Mouse (Mus musculus) ZHBTc4 (cell line): ENCODE data around the gene Slc15a5.
A peak's percentile ranks its signal among the peaks of the same experiment; 100 is the strongest.
"Not testable (repeated sequence)": the region's sequence is repeated elsewhere in the genome, so short reads cannot be mapped to it uniquely, and the experiment has no call there.

Experiments
- DNase-seq: peaks from one replicate; pipeline ENCODE4 v3.0.0-alpha.2; 2011; ENCODE audit warnings: low read depth, low spot score

Slc15a5 gene

GRCm38 (mm10) chr6:138079816-138080215 lies at the start of gene Slc15a5:
Slc15a5 (minus strand) TSS chr6:138079916.
- no peak for DNase-seq

GRCm38 (mm10) chr6:138128392-138129335 lies 48.9 kb upstream of the Slc15a5 start:
- DNase-seq, result no peak

- no peak for DNase-seq
These were observed 37.8 kb upstream of the Slc15a5 start for GRCm38 (mm10) chr6:138117496-138117895.

GRCm38 (mm10) chr6:138104559-138104958 lies 24.8 kb upstream of the Slc15a5 start:
- DNase-seq, result no peak

GRCm38 (mm10) chr6:138102940-138103339 lies 23.2 kb upstream of the Slc15a5 start:
- no peak for DNase-seq

- no peak for DNase-seq
These were observed 22.1 kb upstream of the Slc15a5 start for GRCm38 (mm10) chr6:138101843-138102242.

GRCm38 (mm10) chr6:138099646-138100045 lies 19.9 kb upstream of the Slc15a5 start:
- no peak for DNase-seq

- DNase-seq, result no peak
These were observed 15.3 kb upstream of the Slc15a5 start for GRCm38 (mm10) chr6:138095060-138095459.

- no peak for DNase-seq
These were observed 12.7 kb upstream of the Slc15a5 start for GRCm38 (mm10) chr6:138092432-138092831.

GRCm38 (mm10) chr6:138089084-138089483 lies 9.4 kb upstream of the Slc15a5 start:
- DNase-seq, result peak; percentile 6

GRCm38 (mm10) chr6:138086421-138086820 lies 6.7 kb upstream of the Slc15a5 start:
- not testable (repeated sequence) for DNase-seq

GRCm38 (mm10) chr6:138080778-138081549 lies 1.2 kb upstream of the Slc15a5 start:
- DNase-seq, result no peak

GRCm38 (mm10) chr6:138077681-138078439 lies 1.9 kb downstream of the Slc15a5 start:
- DNase-seq, result no peak

- DNase-seq, result no peak
These were observed 4.0 kb downstream of the Slc15a5 start for GRCm38 (mm10) chr6:138075723-138076122.

GRCm38 (mm10) chr6:138073540-138073939 lies 6.2 kb downstream of the Slc15a5 start:
- no peak for DNase-seq

- DNase-seq, result no peak
These were observed 6.8 kb downstream of the Slc15a5 start for GRCm38 (mm10) chr6:138072963-138073339.

GRCm38 (mm10) chr6:138072110-138072962 lies 7.4 kb downstream of the Slc15a5 start:
- no peak for DNase-seq

GRCm38 (mm10) chr6:138071505-138072107 lies 8.1 kb downstream of the Slc15a5 start:
- no peak for DNase-seq

- no peak for DNase-seq
These were observed 8.8 kb downstream of the Slc15a5 start for GRCm38 (mm10) chr6:138070720-138071504.

- DNase-seq, result no peak
These were observed 9.8 kb downstream of the Slc15a5 start for GRCm38 (mm10) chr6:138069921-138070320.
